Mouse (Mus musculus): ENCODE results near the gene Mast3. TPM values are rescaled to one million over a fixed set of nuclear protein-coding genes. Genes with fewer than 3 reads are reported as not detected.

Mast3 gene
- 10.0 and 10.5 TPM in 2 replicates for polyA plus RNA-seq (2015; fragmentation: Nextera tagmentation; extraction: Ambion mirVana)

DNA sequence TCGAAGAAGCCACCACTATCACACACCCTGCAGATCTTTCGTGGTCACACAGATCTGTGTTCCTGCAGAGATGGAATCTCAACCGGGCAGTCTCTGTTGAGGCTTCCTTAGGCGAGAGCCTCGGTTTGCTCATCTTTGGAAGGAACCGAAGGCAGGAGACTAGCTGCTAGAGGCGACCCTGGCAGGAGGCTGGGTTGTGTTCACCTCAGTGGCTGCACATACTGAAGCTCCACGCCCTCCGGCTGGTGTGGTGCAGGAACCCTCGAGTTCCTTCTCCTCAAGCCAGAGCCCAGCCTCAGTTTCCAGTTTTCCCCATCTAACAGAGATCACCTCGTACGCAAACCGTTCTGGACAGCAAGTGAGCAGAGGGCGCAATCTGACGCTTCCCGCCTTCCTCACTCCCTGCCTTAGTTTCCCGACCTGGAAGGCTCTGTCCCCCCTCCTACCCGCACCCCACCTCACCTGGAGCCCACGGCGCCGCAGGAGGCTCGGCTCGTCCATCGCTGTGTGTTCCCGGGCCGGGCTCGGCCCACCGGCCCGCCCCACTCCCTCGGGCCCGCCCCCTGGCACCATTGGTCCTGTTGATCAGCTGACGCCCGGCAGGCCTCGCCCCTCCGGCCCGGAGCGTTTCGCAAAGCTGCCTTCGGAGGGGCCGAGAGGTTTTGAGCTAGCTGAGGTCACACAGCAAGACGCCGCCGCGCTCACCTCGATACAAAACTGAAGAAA, at the start of gene Mast3:
Gene Mast3 (minus strand): TSS at position 574 of the 726 bp plus-strand sequence.
- Histone ChIP-seq H3K9me3 (replicated peaks; ENCODE audit: control insufficient read depth, low read length) (no peaks in the 10 kb centered on the region), H3K27ac (ENCODE audit: low read length) (no peak within 1 kb of the TSS; the same call in 1 of the 2 replicates), H3K36me3 (ENCODE audit: control insufficient read depth, insufficient read depth, low read length) (no peaks in the 10 kb centered on the region), H3K4me3 (replicated peaks; ENCODE audit: low read length) (peak within 1 kb of the TSS; percentile 63), H3K4me2 (ENCODE audit: low read depth, low read length) (peak within 1 kb of the TSS; percentile 96), H3K9ac (ENCODE audit: low read length) (peak within 1 kb of the TSS; percentile 66), H3K4me1 (ENCODE audit: control insufficient read depth, insufficient read depth, low read length) (peaks cover 10% of the 10 kb centered on the region; the same call in 1 of the 2 replicates), H3K27me3 (ENCODE audit: control insufficient read depth, insufficient read depth, low read length) (peaks cover 16% of the 10 kb centered on the region)
- ATAC-seq (ENCODE audit: insufficient read depth, low FRiP score): peak; percentile 91
- 1% methylated on average over 45 of the region's 45 CpGs for WGBS

DNA sequence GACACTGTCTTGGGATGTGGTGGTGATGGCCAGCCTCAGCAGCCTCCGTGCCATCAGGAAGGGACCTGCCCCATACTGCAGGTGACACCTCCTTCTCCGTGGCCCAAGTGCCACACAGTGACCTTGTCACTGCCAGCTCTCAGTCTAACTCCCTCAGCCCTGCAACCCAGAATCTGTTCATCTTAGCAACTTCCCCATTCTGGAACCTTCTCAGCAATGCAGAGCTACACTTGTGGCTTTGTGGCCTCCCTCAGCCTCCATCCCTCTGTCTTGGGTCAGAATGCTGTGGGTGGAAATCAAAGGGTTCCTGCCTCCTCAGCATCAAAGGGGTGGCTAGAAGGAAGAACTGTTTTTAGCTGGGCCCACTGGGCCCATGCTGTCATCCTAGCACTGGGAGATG, 49.0 kb upstream of the Mast3 start:
- ATAC-seq (ENCODE audit: insufficient read depth, low FRiP score): no peak
- H3K4me1 ChIP-seq (ENCODE audit: control insufficient read depth, insufficient read depth, low read length): peaks cover 13% of the 10 kb centered on the region
- no peak overlapping the region for H3K4me2 ChIP-seq (ENCODE audit: low read depth, low read length)
- no peak overlapping the region for H3K9ac ChIP-seq (ENCODE audit: low read length)
- no peak overlapping the region for H3K4me3 ChIP-seq (replicated peaks; ENCODE audit: low read length)
- H3K27ac ChIP-seq (ENCODE audit: low read length): no peak overlapping the region
- no peaks in the 10 kb centered on the region for H3K9me3 ChIP-seq (replicated peaks; ENCODE audit: control insufficient read depth, low read length)
- H3K27me3 ChIP-seq (ENCODE audit: control insufficient read depth, insufficient read depth, low read length): no peaks in the 10 kb centered on the region
- 84% methylated on average over 2 of the region's 2 CpGs for WGBS
- H3K36me3 ChIP-seq (ENCODE audit: control insufficient read depth, insufficient read depth, low read length): no peaks in the 10 kb centered on the region

DNA sequence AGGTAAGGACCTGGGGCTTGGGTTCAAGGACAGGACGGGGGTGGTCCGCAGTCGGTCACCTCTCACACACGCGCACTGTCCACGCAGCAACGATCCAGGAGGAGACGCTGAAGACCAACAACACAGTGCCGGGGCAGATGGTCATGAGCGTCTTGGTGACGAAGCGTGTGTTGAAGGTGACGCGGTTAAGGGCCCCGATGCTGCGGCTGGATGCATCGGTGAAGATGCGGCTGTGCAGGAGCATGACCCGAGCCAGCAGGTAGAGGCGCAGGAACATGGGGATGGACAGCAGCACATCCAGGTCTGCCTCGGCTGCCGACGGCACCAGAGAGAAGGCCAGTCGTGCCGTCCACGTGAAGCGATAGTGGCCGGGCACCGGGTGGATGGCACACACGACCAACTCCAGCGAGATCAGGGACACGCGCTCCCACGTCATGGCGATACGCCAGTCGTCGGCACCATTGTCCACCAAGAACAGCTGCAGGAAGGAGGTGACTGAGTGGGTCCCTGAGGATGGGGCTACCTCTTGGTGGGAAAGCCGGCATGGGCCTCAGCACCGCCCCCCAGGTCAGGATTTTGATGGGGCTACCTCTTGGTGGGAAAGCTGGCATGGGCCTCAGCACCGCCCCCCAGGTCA, 47.9 kb upstream of the Mast3 start:
- peaks cover 13% of the 10 kb centered on the region for H3K4me1 ChIP-seq (ENCODE audit: control insufficient read depth, insufficient read depth, low read length)
- no peak overlapping the region for H3K4me2 ChIP-seq (ENCODE audit: low read depth, low read length)
- no peak overlapping the region for H3K4me3 ChIP-seq (replicated peaks; ENCODE audit: low read length)
- no peaks in the 10 kb centered on the region for H3K27me3 ChIP-seq (ENCODE audit: control insufficient read depth, insufficient read depth, low read length)
- no peaks in the 10 kb centered on the region for H3K36me3 ChIP-seq (ENCODE audit: control insufficient read depth, insufficient read depth, low read length)
- no peak overlapping the region for H3K9ac ChIP-seq (ENCODE audit: low read length)
- H3K9me3 ChIP-seq (replicated peaks; ENCODE audit: control insufficient read depth, low read length): no peaks in the 10 kb centered on the region
- no peak overlapping the region for H3K27ac ChIP-seq (ENCODE audit: low read length)
- no peak for ATAC-seq (ENCODE audit: insufficient read depth, low FRiP score)
- WGBS: 90% methylated on average over 41 of the region's 41 CpGs

DNA sequence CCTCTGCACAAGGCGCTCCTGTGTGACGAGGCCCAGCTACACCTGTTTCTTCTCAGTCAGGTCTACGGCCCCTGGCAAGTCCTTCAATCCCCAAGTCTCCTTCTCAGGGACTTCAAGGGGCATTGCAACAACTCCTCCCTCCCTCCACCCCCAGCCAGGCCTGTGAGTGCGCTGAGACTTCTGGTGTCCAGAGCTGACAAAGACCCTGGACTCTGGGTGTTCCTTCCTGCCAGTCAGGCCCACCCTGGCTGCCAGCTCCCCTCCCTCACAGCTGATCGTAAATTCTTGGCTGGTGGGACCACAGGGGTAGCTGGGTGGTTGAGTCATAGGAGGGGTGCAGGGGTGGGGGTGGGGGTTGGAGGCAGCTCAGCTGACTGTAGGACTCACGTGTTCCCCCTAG, 47.0 kb upstream of the Mast3 start:
- no peak overlapping the region for H3K4me3 ChIP-seq (replicated peaks; ENCODE audit: low read length)
- H3K27me3 ChIP-seq (ENCODE audit: control insufficient read depth, insufficient read depth, low read length): no peaks in the 10 kb centered on the region
- H3K4me1 ChIP-seq (ENCODE audit: control insufficient read depth, insufficient read depth, low read length): peaks cover 4% of the 10 kb centered on the region
- H3K27ac ChIP-seq (ENCODE audit: low read length): no peak overlapping the region
- peak overlapping the region; percentile 48; the same call in 1 of the 2 replicates for H3K9ac ChIP-seq (ENCODE audit: low read length)
- 45% methylated on average over 6 of the region's 6 CpGs for WGBS
- no peaks in the 10 kb centered on the region for H3K9me3 ChIP-seq (replicated peaks; ENCODE audit: control insufficient read depth, low read length)
- no peaks in the 10 kb centered on the region for H3K36me3 ChIP-seq (ENCODE audit: control insufficient read depth, insufficient read depth, low read length)
- no peak overlapping the region for H3K4me2 ChIP-seq (ENCODE audit: low read depth, low read length)
- no peak for ATAC-seq (ENCODE audit: insufficient read depth, low FRiP score)

DNA sequence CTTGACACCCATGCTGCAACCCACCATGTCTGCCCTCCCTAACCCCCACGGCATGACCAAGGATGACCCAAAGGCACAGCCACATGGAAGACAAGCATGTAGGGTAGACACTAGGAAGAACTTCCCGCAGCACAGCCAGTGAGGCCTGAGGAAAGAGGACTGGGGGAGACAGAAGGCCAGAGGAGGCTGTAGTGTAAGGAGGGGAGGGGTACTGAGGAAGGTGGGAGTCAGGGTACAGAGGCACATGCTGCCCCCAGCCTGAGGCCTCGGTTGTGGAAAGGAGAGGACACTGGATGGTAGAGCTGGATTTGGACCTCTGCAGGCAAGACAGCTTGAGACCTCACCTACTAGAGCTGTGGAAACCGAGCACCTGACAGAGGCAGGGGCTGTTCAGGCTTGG, 46.1 kb upstream of the Mast3 start:
- ATAC-seq (ENCODE audit: insufficient read depth, low FRiP score): no peak
- WGBS: 79% methylated on average over 4 of the region's 4 CpGs
- H3K27me3 ChIP-seq (ENCODE audit: control insufficient read depth, insufficient read depth, low read length): no peaks in the 10 kb centered on the region
- H3K4me3 ChIP-seq (replicated peaks; ENCODE audit: low read length): no peak overlapping the region
- no peak overlapping the region for H3K27ac ChIP-seq (ENCODE audit: low read length)
- no peak overlapping the region for H3K4me2 ChIP-seq (ENCODE audit: low read depth, low read length)
- H3K9me3 ChIP-seq (replicated peaks; ENCODE audit: control insufficient read depth, low read length): no peaks in the 10 kb centered on the region
- H3K36me3 ChIP-seq (ENCODE audit: control insufficient read depth, insufficient read depth, low read length): no peaks in the 10 kb centered on the region
- H3K4me1 ChIP-seq (ENCODE audit: control insufficient read depth, insufficient read depth, low read length): no peaks in the 10 kb centered on the region
- H3K9ac ChIP-seq (ENCODE audit: low read length): no peak overlapping the region

DNA sequence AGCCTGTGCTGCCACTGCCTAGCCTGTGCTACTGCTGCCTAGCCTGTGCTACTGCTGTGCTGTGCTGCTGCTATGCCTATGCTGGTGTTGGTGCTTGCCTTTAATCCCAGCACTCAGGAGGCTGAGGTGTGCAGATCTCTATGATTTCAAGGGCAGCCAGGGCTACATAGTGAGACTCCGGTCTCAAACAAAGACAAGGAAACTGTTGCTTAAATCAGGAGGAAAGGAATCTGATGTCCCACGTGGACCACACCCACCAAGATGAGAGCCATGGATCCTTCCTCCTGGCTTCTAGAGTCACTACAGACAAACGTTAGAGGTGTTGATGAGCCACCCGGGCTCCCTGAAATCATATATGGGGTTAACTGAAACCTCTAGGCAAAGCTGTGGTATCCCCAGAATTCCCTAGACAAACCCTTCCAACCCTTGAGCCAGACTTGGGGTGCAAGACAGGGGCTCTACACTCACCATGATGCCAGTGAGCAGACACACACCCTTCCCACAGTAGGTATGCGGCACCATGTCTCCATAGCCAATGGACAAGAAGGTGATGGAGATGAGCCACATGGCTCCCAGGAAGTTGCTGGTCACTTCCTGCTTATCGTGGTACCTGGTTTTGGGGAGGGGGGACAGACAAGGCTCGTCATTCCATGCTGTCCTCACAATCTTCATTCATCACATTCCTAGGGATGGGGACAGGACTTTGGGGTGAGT, 45.4 kb upstream of the Mast3 start:
- 73% methylated on average over 7 of the region's 7 CpGs for WGBS
- Histone ChIP-seq H3K27me3 (ENCODE audit: control insufficient read depth, insufficient read depth, low read length) (no peaks in the 10 kb centered on the region), H3K4me3 (replicated peaks; ENCODE audit: low read length) (no peak overlapping the region), H3K9me3 (replicated peaks; ENCODE audit: control insufficient read depth, low read length) (no peaks in the 10 kb centered on the region), H3K4me2 (ENCODE audit: low read depth, low read length) (no peak overlapping the region), H3K9ac (ENCODE audit: low read length) (no peak overlapping the region), H3K36me3 (ENCODE audit: control insufficient read depth, insufficient read depth, low read length) (no peaks in the 10 kb centered on the region), H3K27ac (ENCODE audit: low read length) (no peak overlapping the region), H3K4me1 (ENCODE audit: control insufficient read depth, insufficient read depth, low read length) (no peaks in the 10 kb centered on the region)
- ATAC-seq (ENCODE audit: insufficient read depth, low FRiP score): no peak

DNA sequence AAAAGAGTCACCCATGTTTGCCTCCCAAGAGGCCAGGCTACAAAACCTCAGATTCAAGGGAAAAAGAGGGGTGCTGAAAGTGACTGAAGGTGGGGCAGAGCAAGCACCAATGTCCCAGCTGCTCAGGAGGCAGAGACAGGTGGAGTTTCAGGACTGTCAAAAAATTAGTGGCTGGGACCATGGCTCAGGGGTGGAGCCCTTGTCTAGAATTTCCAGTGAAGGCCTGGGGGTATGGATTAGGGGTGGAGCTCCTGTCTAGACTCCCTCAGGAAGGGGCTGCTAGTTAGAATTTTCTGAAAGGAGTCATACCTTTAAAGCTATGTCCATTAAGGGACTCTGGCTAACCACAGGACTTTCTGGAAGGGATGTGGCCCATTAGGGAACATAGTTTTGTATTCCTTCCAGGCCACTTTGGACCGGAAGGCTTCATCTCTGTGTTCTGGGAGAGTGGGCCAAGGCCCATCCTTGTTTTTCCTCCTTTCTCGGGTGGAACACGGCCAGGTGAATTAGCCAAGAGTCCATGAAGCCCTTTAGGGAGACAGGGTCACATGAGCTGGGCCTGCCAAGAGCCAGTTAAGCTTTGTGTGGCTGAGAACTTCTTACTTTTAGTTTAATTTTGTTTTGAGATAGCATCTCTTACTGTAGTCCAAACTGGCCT, 44.6 kb upstream of the Mast3 start:
- whole genome bisulfite sequencing: 75% methylated on average over 3 of the region's 3 CpGs
- no peak overlapping the region for H3K4me2 ChIP-seq (ENCODE audit: low read depth, low read length)

DNA sequence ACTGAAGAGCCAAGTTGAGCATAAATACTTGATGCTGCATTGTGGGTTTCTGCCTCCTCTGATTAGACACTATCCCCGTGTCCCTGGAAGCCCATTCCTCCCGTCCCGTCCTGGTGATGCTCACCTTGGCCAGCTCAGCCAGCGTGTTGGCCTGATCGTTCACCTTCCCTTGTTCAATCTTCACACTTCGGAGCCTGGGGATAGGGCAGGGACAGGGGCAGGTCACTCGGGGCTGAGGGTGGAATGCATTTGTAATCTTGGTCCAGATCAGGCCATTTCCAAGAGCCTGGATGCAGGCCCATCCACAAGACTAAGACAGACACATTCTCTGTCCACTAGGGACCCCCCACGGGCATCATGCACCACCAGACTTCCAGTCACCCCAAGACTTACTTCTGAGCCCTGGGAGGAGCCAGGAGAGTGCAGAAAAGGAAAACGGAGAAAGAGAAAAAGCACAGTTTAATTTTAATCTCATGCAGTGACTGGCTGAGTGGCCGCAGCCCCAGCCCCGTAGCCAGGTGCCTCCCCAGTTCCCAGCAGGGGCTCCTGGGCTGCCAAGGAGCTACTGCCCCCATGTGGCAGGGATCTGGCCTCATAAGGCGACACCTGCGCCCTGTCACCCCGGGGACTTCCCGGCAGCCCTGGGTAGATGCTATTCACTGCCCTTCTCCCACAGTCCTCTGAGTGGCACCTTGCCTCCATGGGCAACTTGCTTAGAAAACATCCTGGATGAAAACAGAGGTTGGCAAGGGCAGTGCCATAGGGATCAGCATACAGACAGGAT, 41.7 kb upstream of the Mast3 start:
- Histone ChIP-seq H3K9me3 (replicated peaks; ENCODE audit: control insufficient read depth, low read length) (no peaks in the 10 kb centered on the region), H3K27ac (ENCODE audit: low read length) (no peak overlapping the region), H3K4me2 (ENCODE audit: low read depth, low read length) (no peak overlapping the region), H3K4me3 (replicated peaks; ENCODE audit: low read length) (no peak overlapping the region), H3K9ac (ENCODE audit: low read length) (no peak overlapping the region), H3K27me3 (ENCODE audit: control insufficient read depth, insufficient read depth, low read length) (no peaks in the 10 kb centered on the region), H3K4me1 (ENCODE audit: control insufficient read depth, insufficient read depth, low read length) (peaks cover 5% of the 10 kb centered on the region; the same call in 1 of the 2 replicates), H3K36me3 (ENCODE audit: control insufficient read depth, insufficient read depth, low read length) (no peaks in the 10 kb centered on the region)
- ATAC-seq (ENCODE audit: insufficient read depth, low FRiP score): no peak
- 52% methylated on average over 15 of the region's 15 CpGs for WGBS

More for the DNA sequence above, 44.6 kb upstream of the Mast3 start:
- H3K27ac ChIP-seq (ENCODE audit: low read length): no peak overlapping the region
- ATAC-seq (ENCODE audit: insufficient read depth, low FRiP score): no peak
- H3K4me3 ChIP-seq (replicated peaks; ENCODE audit: low read length): no peak overlapping the region
- H3K9me3 ChIP-seq (replicated peaks; ENCODE audit: control insufficient read depth, low read length): no peaks in the 10 kb centered on the region
- H3K36me3 ChIP-seq (ENCODE audit: control insufficient read depth, insufficient read depth, low read length): no peaks in the 10 kb centered on the region
- no peak overlapping the region for H3K9ac ChIP-seq (ENCODE audit: low read length)
- H3K4me1 ChIP-seq (ENCODE audit: control insufficient read depth, insufficient read depth, low read length): peaks cover under 1% of the 10 kb centered on the region; the same call in 1 of the 2 replicates
- H3K27me3 ChIP-seq (ENCODE audit: control insufficient read depth, insufficient read depth, low read length): no peaks in the 10 kb centered on the region
